In genomic region chr16:97536859-97537258, GRCm38 (mm10) we compare ENCODE assay signal across 14 mouse cellular contexts. TPM values are rescaled to one million over a fixed set of nuclear protein-coding genes. Genes with fewer than 3 reads are reported as not detected.
DNase-seq lines count a peak whose midpoint lies in the region; ATAC-seq and TF ChIP-seq lines count a peak whose summit lies in the region.
"Had no signal": no experiment of that assay in that cellular context is flagged by ENCODE, and none has a peak within 500 bp of the region (broad histone marks: within the 10 kb centered on the region; RNA-seq: fewer than 3 reads in every experiment).

No protein-coding gene starts in this region.

- H3K4me2 ChIP-seq in heart, embryonic 11.5 days, result peak overlapping the region; percentile 33
- H3K4me2 ChIP-seq in embryonic facial prominence, embryonic 13.5 days, result peak overlapping the region; percentile 35; the same call in 1 of the 2 replicates
- no peak overlapping the region for H3K4me2 ChIP-seq in forebrain, embryonic 12.5 days
- H3K4me2 ChIP-seq: neural tube, embryonic 13.5 days had no signal

- H3K27me3 ChIP-seq in heart, embryonic 11.5 days (ENCODE audit: control insufficient read depth, insufficient read depth, low read length), result no peaks in the 10 kb centered on the region
- H3K27me3 ChIP-seq in liver, adult 2 months (ENCODE audit: control insufficient read depth, insufficient read depth, low read length), result no peaks in the 10 kb centered on the region
- no peaks in the 10 kb centered on the region for H3K27me3 ChIP-seq in embryonic facial prominence, embryonic 13.5 days
- H3K27me3 ChIP-seq in forebrain, embryonic 12.5 days, result no peaks in the 10 kb centered on the region
- H3K27me3 ChIP-seq: neural tube, embryonic 13.5 days had no signal

- no peak for TF ChIP-seq POLR2A in liver, adult 2 months (IDR thresholded peaks at IDR 0.05; ENCODE audit: extremely low read depth, insufficient read depth, low read length)

- 25% methylated on average over 1 of the region's 1 CpGs for whole genome bisulfite sequencing in heart, embryonic 11.5 days (ENCODE audit: insufficient replicate concordance)
- 14% methylated on average over 1 of the region's 1 CpGs for WGBS in liver, adult 2 months
- WGBS in embryonic facial prominence, embryonic 13.5 days, result 58% methylated on average over 1 of the region's 1 CpGs
- 71% methylated on average over 1 of the region's 1 CpGs for WGBS in forebrain, embryonic 12.5 days

- H3K36me3 ChIP-seq in heart, embryonic 11.5 days (ENCODE audit: control insufficient read depth, insufficient read depth, low read length), result no peaks in the 10 kb centered on the region
- peaks cover 23% of the 10 kb centered on the region for H3K36me3 ChIP-seq in liver, adult 2 months (ENCODE audit: control insufficient read depth, insufficient read depth, low read length)
- H3K36me3 ChIP-seq in embryonic facial prominence, embryonic 13.5 days, result no peaks in the 10 kb centered on the region
- no peaks in the 10 kb centered on the region for H3K36me3 ChIP-seq in forebrain, embryonic 12.5 days (replicated peaks)
- H3K36me3 ChIP-seq: neural tube, embryonic 13.5 days had no signal

- no peak overlapping the region for H3K9ac ChIP-seq in heart, embryonic 11.5 days (ENCODE audit: low read depth, low read length)
- peak overlapping the region; percentile 72 for H3K9ac ChIP-seq in liver, adult 2 months (ENCODE audit: low read depth, low read length)
- H3K9ac ChIP-seq in embryonic facial prominence, embryonic 13.5 days, result no peak overlapping the region; the same call in 1 of the 2 replicates
- H3K9ac ChIP-seq in forebrain, embryonic 12.5 days, result no peak overlapping the region
- H3K9ac ChIP-seq: neural tube, embryonic 13.5 days had no signal

- H3K9me3 ChIP-seq in heart, embryonic 11.5 days (replicated peaks; ENCODE audit: control insufficient read depth, low read length), result no peaks in the 10 kb centered on the region; the same call in 1 of the 2 replicates
- no peaks in the 10 kb centered on the region; the same call in 1 of the 2 replicates for H3K9me3 ChIP-seq in embryonic facial prominence, embryonic 13.5 days
- H3K9me3 ChIP-seq in forebrain, embryonic 12.5 days, result no peaks in the 10 kb centered on the region

- H3K4me3 ChIP-seq in heart, embryonic 11.5 days (ENCODE audit: low read depth, low read length), result no peak overlapping the region
- peak overlapping the region; percentile 6; the same call in 1 of the 2 replicates for H3K4me3 ChIP-seq in liver, adult 2 months (ENCODE audit: insufficient read depth, low read depth, low read length)
- H3K4me3 ChIP-seq in embryonic facial prominence, embryonic 13.5 days, result no peak overlapping the region
- H3K4me3 ChIP-seq in forebrain, embryonic 12.5 days (replicated peaks), result no peak overlapping the region
- H3K4me3 ChIP-seq: erythroblast, embryonic 14.5 days; neural tube, embryonic 13.5 days had no signal

- ATAC-seq in heart, embryonic 11.5 days (replicated peaks; ENCODE audit: insufficient number of reproducible peaks, low FRiP score, low TSS enrichment), result no peak
- ATAC-seq in embryonic facial prominence, embryonic 13.5 days (ENCODE audit: insufficient number of reproducible peaks, insufficient read depth, low FRiP score, low TSS enrichment, low read depth), result no peak
- ATAC-seq in megakaryocyte progenitor cell, adult 5-6 weeks (replicated peaks; ENCODE audit: poor library complexity), result peak; percentile 36; the same call in 1 of the 2 replicates
- no peak for ATAC-seq in forebrain, embryonic 12.5 days (ENCODE audit: low FRiP score)

- peaks cover 23% of the 10 kb centered on the region for H3K4me1 ChIP-seq in heart, embryonic 11.5 days (ENCODE audit: control insufficient read depth, insufficient read depth, low read length)
- peaks cover 38% of the 10 kb centered on the region for H3K4me1 ChIP-seq in liver, adult 2 months (ENCODE audit: control insufficient read depth, insufficient read depth, low read length)
- peaks cover 27% of the 10 kb centered on the region for H3K4me1 ChIP-seq in embryonic facial prominence, embryonic 13.5 days
- peaks cover 30% of the 10 kb centered on the region for H3K4me1 ChIP-seq in forebrain, embryonic 12.5 days

- intact Hi-C loops in heart, postnatal 25 days (cut with DNase I), result no loop called here

- H3K79me2 ChIP-seq in liver, adult 2 months (ENCODE audit: control insufficient read depth, insufficient read depth, low read length), result peaks cover 10% of the 10 kb centered on the region; the same call in 1 of the 2 replicates

- no peak for TF ChIP-seq CTCF in liver, adult 2 months (IDR thresholded peaks at IDR 0.05; ENCODE audit: low read depth, low read length)

- no peak for DNase-seq in heart, postnatal 25 days (ENCODE audit: low spot score)
- no peak for DNase-seq in liver, adult 2 months (ENCODE audit: extremely low read depth, low read depth, low spot score)
- no peak for DNase-seq in liver
- DNase-seq in frontal cortex, adult 2 months (ENCODE audit: extremely low spot score in 1 of 2, low spot score in 1 of 2), result no peak
- DNase-seq: adrenal gland, postnatal 36 days; cerebellum, postnatal 14 days had no signal

- peak overlapping the region; percentile 90; the same call in 1 of the 2 replicates for H3K27ac ChIP-seq in heart, embryonic 11.5 days (ENCODE audit: low read depth, low read length)
- peak overlapping the region; percentile 96 for H3K27ac ChIP-seq in liver, adult 2 months (replicated peaks; ENCODE audit: insufficient read depth, low read depth, low read length)
- no peak overlapping the region for H3K27ac ChIP-seq in embryonic facial prominence, embryonic 13.5 days
- no peak overlapping the region for H3K27ac ChIP-seq in forebrain, embryonic 12.5 days

RNA-seq across cellular contexts. Expression of gene Fam3b, which starts 22.2 kb away (rescaled TPM):
- polyA plus RNA-seq in heart, embryonic 11.5 days (2014; fragmentation: Nextera tagmentation; extraction: Ambion mirVana), result not detected in 2 replicates
- total RNA-seq in heart, postnatal 25 days (2021), result not detected
- total RNA-seq in liver, adult 2 months (2014; rRNA removed), result 0.65 TPM in 1 of 2 replicates, not detected in the other
- 0.25 TPM in 1 of 2 replicates, not detected in the other for polyA plus RNA-seq in liver, adult 2 months (2012; rRNA removed)
- polyA plus RNA-seq in embryonic facial prominence, embryonic 13.5 days (2015; fragmentation: Nextera tagmentation; extraction: Ambion mirVana), result not detected in 2 replicates
- total RNA-seq in megakaryocyte progenitor cell, adult 5-6 weeks (2015), result 0.84 TPM in 1 of 2 replicates, not detected in the other
- total RNA-seq in megakaryocyte progenitor cell, adult 5-6 weeks (2017), result 0.17 TPM in 1 of 2 replicates, not detected in the other
- polyA plus RNA-seq in frontal cortex, adult 2 months (2012; rRNA removed), result not detected in 2 replicates
- not detected in 2 replicates for polyA plus RNA-seq in forebrain, embryonic 12.5 days (2016; fragmentation: Nextera tagmentation; extraction: Ambion mirVana)
- total RNA-seq: adrenal gland, postnatal 36 days; gastrocnemius, postnatal 36 days; left cerebral cortex, postnatal 14 days had no signal
- polyA plus RNA-seq: neural tube, embryonic 13.5 days had no signal

Comparison
In these comparisons a context has a peak if more than half of its experiments do, and no peak if none do; other contexts are left out.
1. H3K27ac ChIP-seq: peak in heart, embryonic 11.5 days (single experiment) and liver, adult 2 months (single experiment); none in embryonic facial prominence, embryonic 13.5 days (single experiment) and forebrain, embryonic 12.5 days (single experiment).